Mouse (Mus musculus) cortical plate, adult 2 months (tissue): ENCODE measurements around the gene Adamtsl4.
"Not testable (repeated sequence)": the region's sequence is repeated elsewhere in the genome, so short reads cannot be mapped to it uniquely, and the experiment has no call there.

Source experiments
- CTCF ChIP-seq: fragments of 200-500 bp; IDR thresholded peaks from 2 replicates; pipeline ENCODE4 v1.5.1; 2011; ENCODE audit warnings: mild to moderate bottlenecking, control low read depth, low read length; ENCODE audit not compliant: insufficient read depth; ENCODE audit errors: extremely low read depth
- POLR2A ChIP-seq: fragments of 200-500 bp; IDR thresholded peaks from 2 replicates; pipeline ENCODE4 v1.6.1; 2011; ENCODE audit warnings: mild to moderate bottlenecking, low read length, control low read depth; ENCODE audit not compliant: insufficient read depth; ENCODE audit errors: extremely low read depth

GRCm38 (mm10) chr3:95690552-95690951 lies 2.8 kb upstream of the Adamtsl4 start:
- TF ChIP-seq POLR2A, CTCF: not testable (repeated sequence)
